In the genomic region with DNA sequence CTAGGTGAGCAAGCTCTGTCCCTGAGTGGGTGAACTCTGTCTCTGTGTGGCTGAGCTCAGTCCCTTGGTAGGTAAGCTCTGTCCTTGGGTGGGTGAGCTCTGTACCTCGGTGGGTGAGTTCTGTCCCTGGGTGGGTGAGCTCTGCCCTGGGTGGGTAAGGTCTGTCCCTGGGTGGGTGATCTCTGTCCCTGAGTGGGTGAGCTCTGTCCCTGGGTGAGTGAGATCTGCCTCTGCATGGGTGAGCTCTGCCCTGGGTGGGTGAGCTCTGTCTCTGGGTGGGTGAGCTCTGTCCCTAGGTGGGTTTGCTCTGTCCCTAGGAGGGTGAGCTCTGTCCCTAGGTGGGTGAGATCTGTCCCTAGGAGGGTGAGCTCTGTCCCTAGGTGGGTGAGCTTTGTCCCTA, we compare ENCODE assay signal across 25 mouse cellular contexts.
"Had no signal": no experiment of that assay in that cellular context is flagged by ENCODE, and none has a peak within 500 bp of the region (broad histone marks: within the 10 kb centered on the region; RNA-seq: fewer than 3 reads in every experiment).

No protein-coding gene starts in this region.

- DNase-seq: kidney, adult 2 months; kidney, postnatal 36 days; layer of hippocampus, postnatal 36 days; liver; lung, adult 18-20 months; lung, postnatal 10 days; lung, postnatal 36 days; midbrain, embryonic 14.5 days; right cerebral cortex, adult 18-20 months; right cerebral cortex, postnatal 14 days; right cerebral cortex, postnatal 4 days; thymus, adult 2 months; thymus, postnatal 14 days; thymus, postnatal 4 days had no signal

- H3K4me1 ChIP-seq: liver, embryonic 12.5 days; liver, embryonic 15.5 days; lung, embryonic 15.5 days; midbrain, embryonic 10.5 days; neural tube, embryonic 12.5 days had no signal

- H3K27me3 ChIP-seq: limb, embryonic 13.5 days; liver, embryonic 12.5 days; liver, embryonic 15.5 days; lung, embryonic 15.5 days; neural tube, embryonic 12.5 days; neural tube, embryonic 15.5 days had no signal

- H3K9me3 ChIP-seq: limb, embryonic 13.5 days; liver, embryonic 12.5 days; liver, embryonic 15.5 days; lung, embryonic 15.5 days; megakaryocyte, embryonic 14.5 days; midbrain, embryonic 10.5 days; neural tube, embryonic 12.5 days; neural tube, embryonic 15.5 days had no signal

- H3K4me2 ChIP-seq: limb, embryonic 13.5 days; liver, embryonic 12.5 days; liver, embryonic 15.5 days; lung, embryonic 15.5 days; neural tube, embryonic 12.5 days; neural tube, embryonic 15.5 days had no signal

- ATAC-seq: liver, embryonic 12.5 days had no signal

- H3K27ac ChIP-seq: kidney, postnatal 0 days; left cerebral cortex, adult 2 months; limb, embryonic 13.5 days; liver, embryonic 12.5 days; liver, embryonic 15.5 days; lung, embryonic 15.5 days; midbrain, embryonic 10.5 days; neural tube, embryonic 12.5 days; neural tube, embryonic 15.5 days; stomach, postnatal 0 days had no signal

- H3K4me3 ChIP-seq: left cerebral cortex, adult 2 months; limb, embryonic 13.5 days; liver, embryonic 12.5 days; liver, embryonic 15.5 days; lung, embryonic 15.5 days; megakaryocyte, embryonic 14.5 days; midbrain, embryonic 10.5 days; neural tube, embryonic 12.5 days; neural tube, embryonic 15.5 days had no signal

- H3K36me3 ChIP-seq: liver, embryonic 12.5 days; liver, embryonic 15.5 days; lung, embryonic 15.5 days; midbrain, embryonic 10.5 days; neural tube, embryonic 12.5 days; neural tube, embryonic 15.5 days had no signal

- H3K9ac ChIP-seq: limb, embryonic 13.5 days; liver, embryonic 12.5 days; liver, embryonic 15.5 days; lung, embryonic 15.5 days; neural tube, embryonic 12.5 days; neural tube, embryonic 15.5 days had no signal
